Mouse (Mus musculus) cerebral cortex, adult 2 months (tissue): Measurements from ENCODE around the gene Manbal.

ENCODE experiments used
- WGBS: fragments of 180-500 bp; shearing (Covaris S2); methylation state at CpG from one replicate; pipeline ENCODE4 v1.1.7; 2018; 5-methylcytosine and 5-hydroxymethylcytosine counted together

The Manbal gene

GRCm38 (mm10) chr2:157412497-157412896, 45.1 kb downstream of the Manbal start:
- 93% methylated on average over 7 of the region's 7 CpGs for WGBS

DNA sequence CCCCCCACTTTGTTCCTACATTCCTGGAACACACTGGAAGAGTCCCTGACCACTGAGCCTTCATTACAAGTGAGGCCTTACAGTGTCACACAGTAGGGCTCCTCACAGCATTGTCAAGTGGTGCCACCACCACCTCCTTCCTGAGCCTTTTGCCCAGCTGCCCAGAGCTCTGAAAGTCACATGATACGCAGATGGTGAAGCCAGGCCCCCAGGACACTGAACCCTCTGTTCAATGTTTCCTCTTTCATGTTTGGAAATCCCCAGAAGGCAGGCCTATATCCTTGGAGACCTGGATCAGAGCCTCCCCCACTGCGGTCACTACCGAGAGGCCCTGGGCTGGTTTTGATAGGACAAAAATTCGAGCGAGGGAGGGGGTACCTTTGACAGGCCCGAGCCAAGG, 49.8 kb downstream of the Manbal start:
- 69% methylated on average over 6 of the region's 6 CpGs for WGBS

DNA sequence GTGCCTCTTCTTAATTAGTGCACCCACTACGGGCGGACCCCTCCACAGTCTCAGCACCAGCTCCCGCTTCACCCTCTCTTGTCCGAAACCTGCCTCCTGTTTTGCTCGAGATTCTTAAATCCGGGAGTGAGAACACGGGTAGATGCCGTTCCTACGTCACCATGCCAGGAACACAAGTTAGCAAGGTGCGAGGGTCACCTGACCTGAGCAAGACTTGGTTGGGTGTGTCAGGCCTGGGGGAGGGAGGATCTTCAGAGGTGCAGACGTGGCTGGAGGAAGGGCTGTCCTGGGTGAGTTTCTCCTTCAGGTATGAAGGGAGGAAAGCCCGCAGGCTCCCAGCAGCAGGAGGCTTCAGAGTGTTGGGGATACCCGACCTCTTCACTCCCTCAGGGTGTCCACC, 50.8 kb downstream of the Manbal start, which contains the start of gene Src:
Src (plus strand) TSS at position 239 of the 400 bp plus-strand sequence.
- WGBS, result 58% methylated on average over 13 of the region's 13 CpGs

DNA sequence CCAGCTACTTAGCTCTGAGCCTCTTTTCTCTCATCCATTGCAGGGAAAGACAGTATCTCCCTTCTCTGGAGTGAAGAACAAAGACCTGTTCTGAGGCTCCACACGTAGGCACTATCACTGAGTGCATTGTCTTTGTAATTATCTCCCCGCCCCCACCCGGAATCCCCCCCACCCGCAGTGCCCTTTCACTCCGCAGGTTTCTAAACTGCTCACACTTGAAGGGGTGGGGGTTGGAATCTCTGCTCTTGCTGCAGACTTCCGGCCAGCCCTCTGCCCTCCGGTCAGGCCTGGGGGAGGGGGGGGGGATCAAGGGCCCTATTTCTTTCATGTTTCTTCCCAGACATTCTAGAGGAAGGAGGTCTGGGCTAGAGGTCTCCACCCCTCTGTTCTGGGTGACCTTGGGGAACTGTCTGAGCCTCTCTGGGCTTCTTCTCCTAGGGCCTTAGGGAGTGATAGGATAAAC, 51.2 kb downstream of the Manbal start:
- WGBS, result 12% methylated on average over 7 of the region's 7 CpGs

DNA sequence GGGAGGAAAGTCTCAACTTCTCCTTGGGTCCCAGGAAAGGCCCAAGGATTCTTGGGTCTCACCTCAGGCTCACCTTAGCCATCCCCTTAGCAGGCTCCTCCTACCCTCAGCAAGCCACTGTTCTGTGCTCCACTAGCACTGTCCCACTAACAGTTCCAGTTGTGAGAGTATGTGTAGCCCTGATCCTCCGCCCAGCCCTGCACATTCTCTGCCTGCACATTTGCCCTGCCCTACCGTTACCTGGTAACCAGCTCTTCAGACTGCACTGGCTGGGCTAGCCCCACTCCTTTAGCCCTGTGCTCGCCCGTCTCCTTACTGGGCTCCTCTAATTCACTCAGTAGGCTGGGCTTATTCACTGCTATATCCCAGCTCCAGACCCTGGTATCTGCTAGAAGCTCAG, 53.0 kb downstream of the Manbal start:
- 97% methylated on average over 4 of the region's 4 CpGs for WGBS

DNA sequence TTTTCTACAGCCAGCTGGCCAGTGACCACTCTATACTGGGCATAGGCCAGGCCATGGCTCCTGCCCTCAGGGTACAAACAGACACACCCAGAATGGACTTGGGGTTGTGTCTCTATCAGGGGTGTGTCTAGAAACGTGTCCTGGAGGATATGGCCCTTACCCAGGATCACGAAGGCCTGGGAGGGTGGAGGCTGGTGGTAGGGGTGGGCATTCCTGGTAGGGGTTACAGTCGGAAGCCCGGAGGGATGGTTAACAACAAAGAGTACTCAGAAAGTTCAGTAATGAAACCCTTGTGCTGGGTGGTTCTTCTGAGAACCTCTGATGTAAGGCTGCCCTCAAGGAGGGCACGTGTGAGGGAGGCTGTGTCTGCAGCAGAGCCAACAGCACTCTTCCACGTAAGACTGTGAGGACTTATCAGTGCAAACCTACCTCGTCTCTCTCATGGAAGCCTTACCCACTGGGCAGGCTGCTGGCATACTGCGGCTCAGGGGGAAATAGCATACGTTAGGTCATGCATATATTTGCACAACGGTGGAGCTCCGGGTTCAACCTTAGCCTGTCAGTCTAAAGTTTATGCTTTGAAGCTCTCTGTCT, 54.8 kb downstream of the Manbal start:
- WGBS, result 80% methylated on average over 11 of the region's 11 CpGs

GRCm38 (mm10) chr2:157422854-157423705, 55.7 kb downstream of the Manbal start:
- 72% methylated on average over 11 of the region's 11 CpGs for WGBS

GRCm38 (mm10) chr2:157423706-157424125, 56.3 kb downstream of the Manbal start:
- WGBS, result 7% methylated on average over 20 of the region's 21 CpGs

DNA sequence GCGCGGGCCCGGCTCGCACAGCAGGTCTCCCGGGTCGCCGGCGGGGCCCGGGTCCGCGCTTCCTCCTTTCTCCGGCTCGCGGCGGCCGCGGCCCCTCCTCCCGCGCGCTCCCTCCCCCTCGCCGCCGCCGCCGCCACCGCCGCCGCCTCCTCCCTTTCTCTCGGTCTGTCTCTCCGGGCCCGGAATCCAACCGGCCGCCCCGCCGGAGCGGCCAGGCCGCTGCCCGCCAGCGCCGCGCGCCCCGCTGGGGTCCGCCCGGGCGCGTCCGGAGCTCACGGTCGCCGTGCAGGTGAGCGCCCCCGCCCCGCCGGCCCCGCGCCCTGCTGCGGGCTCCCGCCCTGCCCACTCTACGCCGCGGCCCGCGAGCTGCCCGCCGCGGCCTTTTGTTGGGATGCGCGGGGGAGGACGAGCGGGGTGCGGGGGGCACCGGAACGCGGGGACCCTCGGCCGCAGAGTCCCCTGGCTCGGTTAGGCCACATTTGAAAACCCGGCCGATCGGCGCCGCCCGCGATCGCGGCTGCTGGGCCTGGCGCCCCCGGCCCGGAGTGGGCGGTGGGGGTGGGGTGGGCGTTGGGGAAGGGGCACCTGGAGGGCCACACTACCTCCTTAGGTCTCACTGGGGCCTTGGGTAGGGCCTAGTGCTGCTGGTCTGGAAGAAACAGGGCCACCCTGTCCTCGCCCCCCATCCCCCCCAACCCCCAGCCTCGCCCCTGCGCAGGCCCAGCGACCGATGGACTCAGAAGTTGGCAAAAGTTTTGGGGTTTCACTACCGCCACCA, 56.9 kb downstream of the Manbal start:
- 1% methylated on average over 80 of the region's 98 CpGs for WGBS

GRCm38 (mm10) chr2:157424904-157425642, 57.7 kb downstream of the Manbal start:
- 57% methylated on average over 16 of the region's 16 CpGs for WGBS

- WGBS, result 76% methylated on average over 6 of the region's 6 CpGs
Measured at GRCm38 (mm10) chr2:157425643-157425988, 58.2 kb downstream of the Manbal start.

GRCm38 (mm10) chr2:157426171-157426570, 58.8 kb downstream of the Manbal start:
- 67% methylated on average over 6 of the region's 6 CpGs for WGBS

DNA sequence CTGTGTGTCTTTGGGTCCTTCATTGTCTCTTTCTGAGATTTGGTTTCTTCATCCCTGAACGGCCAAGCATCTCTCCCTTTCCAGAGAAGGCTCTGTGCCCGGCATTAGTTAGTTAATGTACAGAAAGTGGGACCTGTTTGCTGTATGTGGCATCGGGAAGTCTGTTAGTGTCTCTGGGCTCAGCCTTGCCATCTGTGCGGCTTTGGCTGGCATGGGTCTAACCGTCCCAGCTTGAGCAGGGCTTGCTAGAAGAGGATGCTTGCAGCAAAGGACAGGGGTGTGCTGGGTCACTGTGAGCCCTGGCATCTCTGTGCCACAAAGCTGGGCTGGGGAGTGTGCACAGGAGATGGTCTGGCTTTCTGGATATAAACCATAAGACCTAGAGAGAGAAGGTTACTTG, 59.8 kb downstream of the Manbal start:
- WGBS, result 42% methylated on average over 5 of the region's 5 CpGs

DNA sequence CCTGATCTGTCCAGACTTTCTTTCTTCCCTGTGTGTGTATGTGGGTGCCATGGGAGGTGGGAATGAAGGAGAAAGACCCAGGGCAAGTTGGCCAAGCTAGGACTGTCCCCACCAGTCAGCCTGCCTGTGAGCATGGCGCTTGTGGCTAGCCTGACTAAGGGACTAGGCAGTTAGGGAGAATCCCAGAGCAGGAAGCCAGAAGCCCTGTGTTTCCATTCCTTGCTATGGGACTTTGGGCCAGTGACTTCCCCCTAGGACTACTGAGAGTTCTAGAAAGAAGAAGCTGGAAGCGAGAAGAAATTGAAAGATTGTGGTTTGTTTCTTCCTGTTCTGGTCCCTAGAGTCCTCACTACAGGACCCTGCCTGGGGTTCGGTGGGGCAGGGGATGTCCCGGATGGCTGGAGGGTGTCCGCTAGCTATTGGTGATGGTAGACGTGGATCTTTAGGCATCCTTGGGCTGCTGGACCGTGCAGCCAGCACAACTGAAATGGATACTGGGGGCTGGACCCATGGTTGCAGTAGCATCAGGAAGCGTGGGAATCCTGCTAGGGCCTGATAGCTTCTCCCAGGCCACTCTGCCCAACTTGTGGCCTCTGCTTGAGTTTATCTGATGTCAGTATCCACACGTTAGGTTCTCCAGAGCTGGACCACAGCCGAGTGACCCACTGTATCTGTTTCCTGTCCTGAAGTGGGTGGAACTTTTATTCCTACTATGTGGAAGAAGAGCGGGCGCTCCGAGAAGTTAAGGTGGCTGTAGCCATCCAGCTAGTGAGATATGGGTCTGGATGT, 61.2 kb downstream of the Manbal start:
- WGBS, result 79% methylated on average over 13 of the region's 13 CpGs

GRCm38 (mm10) chr2:157429735-157430134, 62.3 kb downstream of the Manbal start:
- 57% methylated on average over 7 of the region's 7 CpGs for WGBS

- 42% methylated on average over 4 of the region's 4 CpGs for WGBS
Measured at GRCm38 (mm10) chr2:157430667-157431429, 63.5 kb downstream of the Manbal start.

- WGBS, result 74% methylated on average over 5 of the region's 5 CpGs
Measured at GRCm38 (mm10) chr2:157431912-157432311, 64.5 kb downstream of the Manbal start.

DNA sequence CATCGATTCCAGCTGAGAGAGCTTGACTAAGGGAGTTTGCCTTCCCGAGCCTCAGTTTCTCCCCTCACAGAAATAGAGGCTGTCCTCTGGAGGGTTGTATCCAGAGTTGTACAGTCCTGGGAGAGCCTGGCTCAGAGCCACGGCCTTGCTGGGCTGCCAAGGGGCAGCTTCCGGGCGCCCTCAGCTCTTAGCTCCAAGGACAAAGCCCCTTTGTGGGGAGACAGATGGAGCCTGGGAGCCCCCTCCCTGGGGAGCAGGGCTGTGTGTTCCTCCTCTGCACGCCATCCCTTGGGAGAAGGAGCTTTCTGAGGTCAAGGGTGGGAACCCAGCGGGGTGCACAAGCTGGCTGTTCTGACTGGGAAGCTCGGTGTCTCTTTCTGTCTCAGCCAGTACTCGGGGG, 65.1 kb downstream of the Manbal start:
- 60% methylated on average over 9 of the region's 9 CpGs for WGBS

- 51% methylated on average over 9 of the region's 9 CpGs for WGBS
Measured at GRCm38 (mm10) chr2:157434041-157434440, 66.6 kb downstream of the Manbal start.

DNA sequence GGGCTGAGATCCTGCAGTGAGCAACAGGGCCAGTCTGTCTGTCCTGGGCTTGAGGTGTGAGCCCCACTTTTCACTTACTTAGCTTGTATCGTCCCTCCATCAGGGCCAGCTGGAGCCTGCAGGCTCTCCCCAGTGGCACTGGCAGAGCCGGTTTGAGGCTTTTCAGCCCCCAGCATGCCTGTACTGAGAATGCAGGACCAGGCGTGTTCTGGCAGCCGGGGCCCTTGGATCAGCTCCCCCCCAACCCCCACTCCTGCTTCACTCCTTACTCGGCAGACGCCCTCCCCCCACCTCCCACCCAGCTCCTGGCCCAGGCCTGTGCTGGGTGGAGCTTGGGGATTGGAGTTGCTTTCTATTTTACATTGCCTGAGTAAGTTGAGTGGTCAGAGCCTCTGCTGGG, 67.1 kb downstream of the Manbal start:
- WGBS, result 21% methylated on average over 6 of the region's 6 CpGs
